Mouse (Mus musculus) embryonic facial prominence, embryonic 12.5 days (tissue): ENCODE results near the gene Abcd2. TPM values are rescaled to one million over a fixed set of nuclear protein-coding genes. Genes with fewer than 3 reads are reported as not detected.

ENCODE experiments used
- ATAC-seq: fragments of 200-750 bp; cut with Nextera tagmentation; 2 replicates; pipeline ENCODE4 v1.8.0; 2017; ENCODE audit not compliant: insufficient number of reproducible peaks, insufficient read depth, low FRiP score, low TSS enrichment
- H3K27ac ChIP-seq: fragments of 300-500 bp; sonication (generic); 2 replicates; pipeline ENCODE4 v1.5.1; 2016; ENCODE audit warnings: mild to moderate bottlenecking
- H3K27me3 ChIP-seq: fragments of 300-500 bp; sonication (generic); 2 replicates; pipeline ENCODE4 v1.6.1; 2016; ENCODE audit warnings: mild to moderate bottlenecking, moderate library complexity
- H3K36me3 ChIP-seq: fragments of 300-500 bp; sonication (generic); 2 replicates; pipeline ENCODE4 v1.6.1; 2016; ENCODE audit warnings: mild to moderate bottlenecking
- H3K4me1 ChIP-seq: fragments of 300-500 bp; sonication (generic); 2 replicates; pipeline ENCODE4 v1.6.1; 2016
- H3K4me2 ChIP-seq: fragments of 300-500 bp; sonication (generic); replicated peaks from 2 replicates; pipeline ENCODE4 v1.6.1; 2016; ENCODE audit warnings: mild to moderate bottlenecking, moderate library complexity
- H3K4me3 ChIP-seq: fragments of 300-500 bp; sonication (generic); 2 replicates; pipeline ENCODE4 v1.5.1; 2016; ENCODE audit warnings: mild to moderate bottlenecking
- H3K9ac ChIP-seq: fragments of 300-500 bp; sonication (generic); 2 replicates; pipeline ENCODE4 v1.6.1; 2016; ENCODE audit warnings: mild to moderate bottlenecking, moderate library complexity
- H3K9me3 ChIP-seq: fragments of 300-500 bp; sonication (generic); 2 replicates; pipeline ENCODE4 v1.6.1; 2016; ENCODE audit warnings: mild to moderate bottlenecking, moderate library complexity
- WGBS: fragments of 180-500 bp; shearing (Covaris S2); methylation state at CpG from one replicate; pipeline ENCODE4 v1.1.7; 2016; 5-methylcytosine and 5-hydroxymethylcytosine counted together
- polyA plus RNA-seq: library from polyadenylated mRNA; unstranded; fragments of >200 nt; fragmentation: Nextera tagmentation; extraction: Ambion mirVana; gene quantifications from 2 replicates; pipeline ENCODE4 v1.2.1, GENCODE M21; 2016

Abcd2 gene
- polyA plus RNA-seq = 6.7 and 7.6 TPM in 2 replicates

DNA sequence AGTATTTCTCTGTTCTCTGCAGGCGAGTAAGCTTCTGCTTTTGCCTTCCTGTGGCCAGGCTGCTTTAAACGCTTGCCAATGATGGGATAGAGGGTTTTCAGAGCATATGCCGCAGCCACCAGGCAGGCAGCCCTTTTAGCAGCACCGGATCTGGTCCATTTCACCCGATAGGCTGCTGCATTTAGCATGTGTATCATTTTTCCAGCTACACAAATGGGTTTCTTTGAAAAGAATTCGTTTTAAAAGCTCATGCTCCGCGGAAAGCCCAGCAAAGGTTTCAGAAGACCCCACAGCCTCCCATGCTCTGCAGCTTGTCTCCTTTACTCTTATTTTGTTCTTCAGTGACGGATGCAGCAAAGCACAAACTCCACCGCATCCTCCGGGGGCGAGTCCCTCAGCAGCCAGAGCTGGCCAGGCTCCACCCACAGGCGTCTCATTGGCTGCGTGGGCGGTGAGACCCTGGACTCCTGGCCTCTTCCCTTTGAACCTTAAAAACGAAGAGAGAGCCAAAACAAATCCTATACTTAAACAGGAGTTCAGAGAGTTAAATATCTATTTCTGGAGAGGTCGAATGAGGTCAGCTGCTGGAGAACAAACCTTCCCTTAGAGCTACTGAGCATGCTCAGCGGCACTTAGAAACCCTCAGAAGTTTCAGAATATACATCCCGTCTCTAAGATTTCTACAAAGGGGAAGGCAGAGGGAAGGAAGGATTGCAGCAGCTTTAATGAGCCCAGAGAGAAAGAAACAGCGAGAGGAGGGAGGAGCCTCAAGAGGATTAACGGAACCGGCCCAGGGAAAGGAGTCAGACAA lies at the start of gene Abcd2:
Gene Abcd2 (minus strand): TSS at position 388 of the 811 bp plus-strand sequence.
- no peaks in the 10 kb centered on the region for H3K27me3 ChIP-seq
- H3K27ac ChIP-seq = peak within 1 kb of the TSS; percentile 88
- H3K4me3 ChIP-seq = peak within 1 kb of the TSS; percentile 45
- WGBS = 0% methylated on average over 22 of the region's 22 CpGs
- H3K9me3 ChIP-seq = no peaks in the 10 kb centered on the region
- H3K4me1 ChIP-seq = peaks cover 9% of the 10 kb centered on the region; the same call in 1 of the 2 replicates
- peak; percentile 94 for ATAC-seq
- H3K4me2 ChIP-seq = peak within 1 kb of the TSS; percentile 77
- H3K9ac ChIP-seq = peak within 1 kb of the TSS; percentile 53
- no peaks in the 10 kb centered on the region for H3K36me3 ChIP-seq

DNA sequence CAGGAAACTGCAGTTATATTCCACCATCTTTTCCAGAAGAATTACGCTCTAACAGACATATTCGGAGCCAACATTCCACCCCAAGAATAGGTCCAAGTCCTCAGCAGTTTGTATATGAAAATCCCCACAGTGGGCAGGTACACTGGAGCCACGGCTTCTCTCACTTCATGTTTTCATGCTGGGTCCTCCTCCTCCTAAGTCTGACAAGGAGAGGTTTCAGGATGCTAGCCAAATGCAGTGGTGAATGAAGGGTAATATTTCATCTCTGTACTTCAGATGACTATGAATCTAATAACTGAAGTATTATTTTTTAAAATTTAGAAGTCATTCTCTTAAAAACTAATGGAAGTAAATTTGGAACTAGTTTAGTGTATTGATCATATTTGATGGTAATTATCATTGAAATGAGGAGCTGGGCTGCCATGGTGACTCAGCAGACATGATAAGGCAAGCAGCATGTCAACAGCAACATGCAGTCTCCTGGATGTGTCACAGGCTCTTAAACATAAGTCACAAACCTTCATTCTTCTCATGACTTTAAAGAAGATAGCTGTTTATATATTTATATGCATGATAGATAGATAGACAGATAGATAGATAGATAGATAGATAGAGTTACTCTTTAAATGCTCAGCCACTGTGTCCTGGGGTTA lies 49.2 kb upstream of the Abcd2 start:
- 85% methylated on average over 3 of the region's 3 CpGs for WGBS
- Histone ChIP-seq H3K4me2 (no peak overlapping the region), H3K27ac (no peak overlapping the region), H3K4me1 (no peaks in the 10 kb centered on the region), H3K36me3 (no peaks in the 10 kb centered on the region), H3K9me3 (no peaks in the 10 kb centered on the region), H3K27me3 (no peaks in the 10 kb centered on the region), H3K4me3 (no peak overlapping the region), H3K9ac (no peak overlapping the region)
- ATAC-seq = no peak

- Histone ChIP-seq H3K27me3 (no peaks in the 10 kb centered on the region), H3K4me3 (no peak overlapping the region), H3K9me3 (no peaks in the 10 kb centered on the region), H3K9ac (no peak overlapping the region), H3K4me2 (no peak overlapping the region), H3K36me3 (no peaks in the 10 kb centered on the region), H3K27ac (no peak overlapping the region), H3K4me1 (no peaks in the 10 kb centered on the region)
- WGBS = 77% methylated on average over 5 of the region's 5 CpGs
- no peak for ATAC-seq
Measured at GRCm38 (mm10) chr15:91237294-91237693, 45.7 kb upstream of the Abcd2 start.

DNA sequence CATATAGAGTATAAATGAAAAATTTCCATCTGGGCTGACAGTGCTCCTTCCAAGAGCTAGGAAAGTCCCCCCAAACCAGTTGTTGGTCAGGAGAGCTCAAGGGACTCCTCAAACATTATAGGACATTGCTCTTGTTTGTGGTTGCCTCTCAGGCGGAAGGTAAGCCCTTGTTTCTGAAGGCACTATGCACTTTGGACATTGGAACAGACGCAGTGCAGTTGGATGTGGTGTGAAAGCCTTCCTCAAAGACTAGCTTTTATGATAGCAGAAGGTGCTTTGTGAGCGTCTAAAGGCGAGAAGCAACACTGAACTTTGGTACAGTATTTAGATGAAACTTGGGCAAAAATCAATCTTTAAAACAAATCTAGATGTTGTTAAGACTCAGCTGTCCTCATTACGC lies 14.9 kb upstream of the Abcd2 start:
- H3K9ac ChIP-seq = no peak overlapping the region
- H3K27ac ChIP-seq = no peak overlapping the region
- no peaks in the 10 kb centered on the region for H3K4me1 ChIP-seq
- no peaks in the 10 kb centered on the region for H3K36me3 ChIP-seq
- no peaks in the 10 kb centered on the region for H3K27me3 ChIP-seq
- WGBS = 89% methylated on average over 5 of the region's 5 CpGs
- no peaks in the 10 kb centered on the region for H3K9me3 ChIP-seq
- H3K4me3 ChIP-seq = no peak overlapping the region
- H3K4me2 ChIP-seq = no peak overlapping the region
- no peak for ATAC-seq

DNA sequence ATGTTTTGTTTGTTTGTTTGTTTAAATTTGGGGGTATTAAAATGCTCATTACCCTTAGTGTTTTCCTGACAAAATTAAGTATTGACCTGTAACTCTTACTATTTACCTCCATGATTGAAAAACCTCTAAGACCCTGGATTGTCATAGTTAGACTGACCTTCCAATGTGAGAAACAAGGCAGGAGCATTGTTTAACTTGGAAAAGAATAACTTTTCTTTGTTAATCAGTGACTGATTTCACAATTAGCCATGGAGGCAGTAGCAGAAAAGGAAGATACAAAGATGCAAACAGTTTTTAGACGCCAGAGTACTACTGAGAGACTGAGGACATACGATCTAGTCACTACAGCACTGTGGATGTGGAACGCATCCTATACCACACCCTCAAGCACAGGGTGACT lies 11.9 kb upstream of the Abcd2 start:
- H3K9me3 ChIP-seq = no peaks in the 10 kb centered on the region
- WGBS = 83% methylated on average over 3 of the region's 3 CpGs
- no peaks in the 10 kb centered on the region for H3K36me3 ChIP-seq
- no peak overlapping the region for H3K4me3 ChIP-seq
- H3K4me2 ChIP-seq = no peak overlapping the region
- H3K27ac ChIP-seq = no peak overlapping the region
- no peak for ATAC-seq
- no peak overlapping the region for H3K9ac ChIP-seq
- no peaks in the 10 kb centered on the region for H3K4me1 ChIP-seq
- no peaks in the 10 kb centered on the region for H3K27me3 ChIP-seq

DNA sequence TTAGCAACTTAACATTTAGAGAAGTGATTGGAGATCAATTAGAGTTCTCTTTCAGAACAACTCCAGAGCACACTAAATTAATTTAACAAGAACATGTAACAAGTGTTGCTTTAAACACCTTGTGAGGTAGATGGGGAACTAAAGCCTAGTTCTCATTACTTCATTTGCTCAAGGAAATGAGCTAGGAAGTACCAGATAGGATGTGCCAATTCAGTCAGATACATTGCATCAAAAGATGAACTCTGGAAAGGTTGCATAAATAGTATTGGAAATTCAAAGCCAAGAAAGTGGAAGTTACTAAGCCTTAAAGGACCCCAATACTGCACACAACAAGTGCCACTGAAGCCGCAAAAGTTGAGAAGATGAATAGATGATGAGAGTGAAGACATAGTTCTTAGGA lies 10.9 kb upstream of the Abcd2 start:
- no peak overlapping the region for H3K4me3 ChIP-seq
- H3K9me3 ChIP-seq = no peaks in the 10 kb centered on the region
- no peaks in the 10 kb centered on the region for H3K36me3 ChIP-seq
- H3K9ac ChIP-seq = no peak overlapping the region
- no peak overlapping the region for H3K27ac ChIP-seq
- no peak overlapping the region for H3K4me2 ChIP-seq
- no peak for ATAC-seq
- H3K27me3 ChIP-seq = no peaks in the 10 kb centered on the region
- no peaks in the 10 kb centered on the region for H3K4me1 ChIP-seq
- WGBS = 93% methylated on average over 1 of the region's 1 CpGs

DNA sequence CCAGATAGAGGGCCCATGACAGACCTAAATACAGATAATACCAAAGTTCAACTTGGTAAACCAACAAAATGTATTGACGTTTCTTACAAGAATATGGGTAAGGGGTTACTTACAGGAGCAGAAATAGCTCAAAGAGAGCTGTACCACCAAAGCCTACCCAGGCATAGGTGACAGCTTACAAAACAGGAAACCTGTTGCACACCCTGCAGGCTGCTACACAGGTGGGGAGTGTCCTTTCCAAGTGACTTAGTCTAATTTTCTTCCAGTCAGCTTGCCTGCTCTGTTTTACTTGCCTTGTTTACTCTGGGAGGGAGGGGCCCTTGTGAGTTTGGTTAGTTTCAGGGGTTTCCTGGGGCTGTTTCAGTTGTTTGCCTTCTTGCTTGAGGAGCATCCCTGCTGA lies 9.2 kb upstream of the Abcd2 start:
- ATAC-seq = no peak
- no peaks in the 10 kb centered on the region for H3K4me1 ChIP-seq
- H3K27me3 ChIP-seq = no peaks in the 10 kb centered on the region
- no peak overlapping the region for H3K27ac ChIP-seq
- no peak overlapping the region for H3K4me3 ChIP-seq
- H3K4me2 ChIP-seq = no peak overlapping the region
- no peak overlapping the region for H3K9ac ChIP-seq
- H3K9me3 ChIP-seq = no peaks in the 10 kb centered on the region
- WGBS = 97% methylated on average over 1 of the region's 1 CpGs
- no peaks in the 10 kb centered on the region for H3K36me3 ChIP-seq

GRCm38 (mm10) chr15:91199256-91199905 lies 7.8 kb upstream of the Abcd2 start, which contains the start of gene CN725425:
Gene CN725425, plus strand, starts transcription at chr15:91199494.
- H3K27me3 ChIP-seq = no peaks in the 10 kb centered on the region

DNA sequence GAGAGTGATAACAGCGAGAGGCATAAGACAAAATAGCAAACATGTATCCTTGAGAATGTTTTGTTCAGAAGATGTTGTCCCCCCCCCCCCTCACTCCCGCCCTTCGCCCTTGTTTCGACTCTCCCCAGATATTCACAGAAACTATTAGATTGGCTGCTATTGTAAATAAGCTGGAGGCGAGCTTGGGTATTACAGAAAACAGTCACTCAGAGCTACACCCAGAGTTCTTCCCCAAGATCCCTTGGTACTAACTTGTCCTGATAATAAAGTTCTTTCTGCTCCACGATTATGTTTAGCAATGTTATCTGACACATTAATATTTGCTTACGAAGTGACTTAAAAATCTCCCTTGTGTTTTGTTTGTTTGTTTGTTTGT lies 612 bp upstream of the Abcd2 start:
- peak overlapping the region; percentile 77 for H3K4me2 ChIP-seq
- 11% methylated on average over 7 of the region's 7 CpGs for WGBS
- 0 out of 2 replicates have a peak, but pooled peaks have one; percentile 25 for ATAC-seq
- peaks cover 9% of the 10 kb centered on the region; the same call in 1 of the 2 replicates for H3K4me1 ChIP-seq
- H3K9ac ChIP-seq = peak overlapping the region; percentile 53
- peak overlapping the region; percentile 45 for H3K4me3 ChIP-seq
- no peaks in the 10 kb centered on the region for H3K27me3 ChIP-seq
- H3K9me3 ChIP-seq = no peaks in the 10 kb centered on the region
- H3K36me3 ChIP-seq = no peaks in the 10 kb centered on the region
- peak overlapping the region; percentile 88 for H3K27ac ChIP-seq

More at GRCm38 (mm10) chr15:91199256-91199905, 7.8 kb upstream of the Abcd2 start, which contains the start of gene CN725425:
- WGBS = 91% methylated on average over 30 of the region's 30 CpGs
- H3K27ac ChIP-seq = no peak within 1 kb of the TSS
- H3K4me1 ChIP-seq = no peaks in the 10 kb centered on the region
- no peak within 1 kb of the TSS for H3K4me2 ChIP-seq
- H3K9ac ChIP-seq = no peak within 1 kb of the TSS
- no peak within 1 kb of the TSS for H3K4me3 ChIP-seq
- no peak for ATAC-seq
- H3K9me3 ChIP-seq = no peaks in the 10 kb centered on the region
- H3K36me3 ChIP-seq = no peaks in the 10 kb centered on the region

- Histone ChIP-seq H3K9me3 (no peaks in the 10 kb centered on the region), H3K9ac (no peak overlapping the region), H3K4me3 (peak overlapping the region; percentile 45), H3K27me3 (no peaks in the 10 kb centered on the region), H3K36me3 (no peaks in the 10 kb centered on the region), H3K27ac (peak overlapping the region; percentile 88; the same call in 1 of the 2 replicates), H3K4me1 (peaks cover 9% of the 10 kb centered on the region; the same call in 1 of the 2 replicates), H3K4me2 (peak overlapping the region; percentile 77)
- ATAC-seq = no peak
- 35% methylated on average over 17 of the region's 17 CpGs for WGBS
Measured at GRCm38 (mm10) chr15:91190519-91191207, 936 bp downstream of the Abcd2 start.

DNA sequence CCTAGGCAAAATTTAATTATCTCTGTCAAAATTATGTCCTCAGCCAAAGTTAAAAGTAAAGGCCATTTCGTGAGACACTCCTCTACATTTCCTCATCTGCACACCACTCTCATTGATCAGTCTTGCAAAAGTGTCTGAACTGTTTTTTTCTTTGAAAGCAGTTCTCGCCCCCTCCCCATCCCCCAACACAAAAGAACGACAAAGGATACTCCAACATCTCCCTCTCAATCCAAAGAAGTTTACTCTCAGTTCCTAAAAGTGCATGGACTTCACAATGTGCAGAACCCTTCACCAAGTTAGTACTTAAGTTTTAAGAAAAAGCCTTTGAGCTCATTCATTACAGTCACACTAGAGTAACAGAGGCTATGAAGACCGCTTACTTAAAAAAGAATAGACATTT lies 1.6 kb downstream of the Abcd2 start:
- ATAC-seq = no peak
- no peak overlapping the region for H3K27ac ChIP-seq
- peak overlapping the region; percentile 45 for H3K4me3 ChIP-seq
- peak overlapping the region; percentile 77 for H3K4me2 ChIP-seq
- no peaks in the 10 kb centered on the region for H3K9me3 ChIP-seq
- H3K27me3 ChIP-seq = no peaks in the 10 kb centered on the region
- 35% methylated on average over 4 of the region's 4 CpGs for WGBS
- no peaks in the 10 kb centered on the region for H3K36me3 ChIP-seq
- no peak overlapping the region for H3K9ac ChIP-seq
- peaks cover 9% of the 10 kb centered on the region; the same call in 1 of the 2 replicates for H3K4me1 ChIP-seq
